Mouse (Mus musculus): Measurements from ENCODE around the gene Top2a. TPM values are rescaled to one million over a fixed set of nuclear protein-coding genes. Genes with fewer than 3 reads are reported as not detected.

The Top2a gene
- total RNA-seq (2023) = 17.7 to 23.4 TPM (median 23.2 TPM) in 4 replicates

GRCm38 (mm10) chr11:99023500-99024467 lies at the start of gene Top2a:
Gene Top2a, minus strand, starts transcription at chr11:99024189.

GRCm38 (mm10) chr11:99041051-99041729 lies 17.2 kb upstream of the Top2a start, which contains the start of gene Igfbp4:
Gene Igfbp4, plus strand, starts transcription at chr11:99041244.

GRCm38 (mm10) chr11:98982773-98983133 lies 41.2 kb downstream of the Top2a start, which contains the start of gene Gjd3:
Gene Gjd3, minus strand, starts transcription at chr11:98983016.

Other genes starting within 250 kb of the Top2a start
- 2.0 to 2.5 TPM (median 2.4 TPM) in 4 replicates for gene Nr1d1, start 248.9 kb downstream of the Top2a start, total RNA-seq (2023)
- 124 to 138 TPM (median 127 TPM) in 4 replicates for gene Msl1, start 228.7 kb downstream of the Top2a start, total RNA-seq (2023)
- 93.8 to 108 TPM (median 96.3 TPM) in 4 replicates for gene Casc3, start 219.3 kb downstream of the Top2a start, total RNA-seq (2023)
- 1.4 to 3.0 TPM (median 2.3 TPM) in 4 replicates for gene Rapgefl1, start 187.4 kb downstream of the Top2a start, total RNA-seq (2023)
- gene Wipf2, start 160.6 kb downstream of the Top2a start, total RNA-seq (2023) = 42.7 to 50.1 TPM (median 45.7 TPM) in 4 replicates
- gene Cdc6, start 116.4 kb downstream of the Top2a start, total RNA-seq (2023) = 1.1 to 2.4 TPM (median 1.3 TPM) in 4 replicates
- 114 to 123 TPM (median 116 TPM) in 4 replicates for gene Rara, start 96.4 kb downstream of the Top2a start, total RNA-seq (2023)
- gene Gjd3, start 41.2 kb downstream of the Top2a start, total RNA-seq (2023) = not detected in 4 replicates
- gene Igfbp4, start 17.1 kb upstream of the Top2a start, total RNA-seq (2023) = 0.57 to 1.8 TPM (median 0.71 TPM) in 4 replicates
- not detected in 4 replicates for gene Tns4, start 65.1 kb upstream of the Top2a start, total RNA-seq (2023)
- 903 to 950 TPM (median 930 TPM) in 4 replicates for gene Ccr7, start 130.9 kb upstream of the Top2a start, total RNA-seq (2023)
- 150 to 170 TPM (median 165 TPM) in 4 replicates for gene Smarce1, start 206.8 kb upstream of the Top2a start, total RNA-seq (2023)
- 0.60 to 2.4 TPM (median 1.8 TPM) in 4 replicates for gene Krt222, start 219.9 kb upstream of the Top2a start, total RNA-seq (2023)

Measured in B cell, adult 62 days (primary cell).